Mouse (Mus musculus) spleen, postnatal 4 days (tissue): ENCODE measurements around the gene Tmem256.
"Not testable (repeated sequence)": the region's sequence is repeated elsewhere in the genome, so short reads cannot be mapped to it uniquely, and the experiment has no call there.

ENCODE experiments used
- DNase-seq, 2 experiments: peaks; one replicate each; pipeline ENCODE4 v3.0.0; 2022; ENCODE audit warnings: low spot score in 2 of 2

Tmem256 gene

DNA sequence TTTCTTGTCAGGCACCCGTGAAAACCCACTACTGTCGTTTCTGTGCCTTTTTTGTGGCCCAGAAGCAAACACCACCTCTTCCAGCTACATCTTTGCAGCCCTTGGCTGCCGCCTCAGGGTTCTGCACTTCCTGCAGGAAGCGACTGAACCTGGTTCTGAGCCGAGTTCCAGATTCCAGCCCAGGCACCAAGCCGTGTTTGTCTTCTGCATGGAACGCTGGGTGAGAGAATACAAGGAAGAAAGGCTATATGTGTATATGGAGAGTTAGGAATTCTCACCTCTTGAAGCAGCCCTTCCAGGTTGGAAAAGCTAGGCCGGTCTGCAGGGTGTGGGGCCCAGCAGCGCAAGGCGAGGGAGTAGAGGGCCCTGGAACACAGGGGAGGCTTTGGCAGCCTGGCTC, 16.4 kb downstream of the Tmem256 start:
- DNase-seq: peak in 1 of 2 experiments; percentile 72

DNA sequence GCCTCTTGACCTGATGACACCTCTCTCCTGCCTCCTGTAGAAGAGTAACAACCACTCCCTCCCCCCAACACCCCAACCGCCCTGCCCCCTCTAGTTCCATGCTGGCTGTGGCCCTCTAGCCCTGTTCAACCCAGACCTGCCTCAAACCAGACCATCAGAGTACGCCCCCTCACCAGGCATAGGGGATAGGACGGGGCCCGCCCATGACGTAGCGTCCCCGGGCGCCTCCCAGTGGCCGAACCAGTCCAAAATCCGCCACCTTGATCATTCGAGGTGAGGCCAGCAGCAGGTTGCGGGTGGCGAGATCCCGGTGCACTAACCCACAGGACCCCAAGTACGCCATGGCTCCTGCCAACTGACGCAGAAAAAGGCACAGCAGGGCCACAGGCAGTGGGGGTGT, 17.0 kb downstream of the Tmem256 start:
- DNase-seq: peak; percentile 79 to 90

DNA sequence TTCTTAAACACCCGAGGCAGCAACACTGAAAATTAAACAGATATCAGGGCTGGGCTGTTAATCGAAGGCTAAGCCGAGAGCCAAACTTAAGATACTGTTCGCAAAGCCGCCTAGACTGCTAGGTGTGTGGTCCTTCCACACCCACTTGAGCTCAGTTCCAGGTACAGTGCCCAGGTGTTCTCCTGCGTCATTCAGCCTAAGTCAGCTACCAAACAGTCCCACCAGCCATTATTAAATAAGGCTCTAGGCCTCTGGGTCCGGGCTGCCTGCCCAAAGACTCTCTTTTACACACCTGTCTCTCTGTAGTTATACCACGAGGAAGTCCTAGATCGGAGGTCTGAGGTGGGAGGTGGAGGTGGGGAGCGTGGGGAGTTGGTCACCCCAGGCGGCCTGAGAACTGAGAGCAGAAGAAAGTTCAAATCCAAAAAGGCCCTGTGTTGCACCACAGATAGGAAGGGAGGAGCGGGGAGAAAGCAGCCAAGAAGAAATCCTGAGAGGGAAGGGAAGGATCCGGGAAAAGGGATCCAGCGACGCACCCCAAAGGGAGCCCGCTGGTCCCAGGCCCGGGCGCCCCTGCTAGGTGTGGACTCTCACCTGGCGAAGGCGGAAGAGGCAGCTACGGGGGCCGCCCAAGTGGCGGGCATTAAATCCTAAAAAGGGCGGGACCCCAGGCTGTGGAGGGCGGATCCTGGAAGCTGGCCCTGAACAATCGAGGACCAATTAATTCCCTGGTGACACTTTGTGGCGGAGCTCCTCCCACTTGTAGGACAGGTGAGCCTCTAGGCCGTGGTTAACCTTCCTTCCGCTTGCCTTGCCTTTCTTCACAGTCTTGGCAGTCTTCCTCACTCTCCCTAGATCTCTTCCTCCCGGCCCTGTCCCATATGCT, 20.0 kb downstream of the Tmem256 start, which contains the start of gene Tnk1:
Gene Tnk1, minus strand, starts transcription at position 618 of the 886 bp plus-strand sequence.
- DNase-seq: no peak

DNA sequence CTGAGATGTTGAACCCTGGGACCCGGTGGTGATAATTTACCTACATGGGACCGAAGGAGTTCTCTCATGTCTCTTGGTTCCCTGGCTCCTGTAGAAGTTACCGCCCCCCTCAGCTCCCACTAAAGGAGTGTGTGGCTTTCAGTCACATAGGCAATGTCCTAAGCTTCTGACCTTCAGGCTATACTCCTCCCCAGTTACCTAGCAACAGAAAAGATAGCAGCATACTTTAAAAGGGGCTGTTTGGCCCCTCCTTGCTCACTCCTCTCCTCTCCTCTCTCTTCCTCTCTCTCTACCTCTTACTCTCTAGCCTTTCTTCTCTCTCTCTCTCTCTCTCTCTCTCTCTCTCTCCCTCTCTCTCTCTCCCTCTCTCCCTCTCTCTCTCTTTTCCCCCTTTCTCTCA, 25.4 kb downstream of the Tmem256 start:
- DNase-seq: not testable (repeated sequence)

DNA sequence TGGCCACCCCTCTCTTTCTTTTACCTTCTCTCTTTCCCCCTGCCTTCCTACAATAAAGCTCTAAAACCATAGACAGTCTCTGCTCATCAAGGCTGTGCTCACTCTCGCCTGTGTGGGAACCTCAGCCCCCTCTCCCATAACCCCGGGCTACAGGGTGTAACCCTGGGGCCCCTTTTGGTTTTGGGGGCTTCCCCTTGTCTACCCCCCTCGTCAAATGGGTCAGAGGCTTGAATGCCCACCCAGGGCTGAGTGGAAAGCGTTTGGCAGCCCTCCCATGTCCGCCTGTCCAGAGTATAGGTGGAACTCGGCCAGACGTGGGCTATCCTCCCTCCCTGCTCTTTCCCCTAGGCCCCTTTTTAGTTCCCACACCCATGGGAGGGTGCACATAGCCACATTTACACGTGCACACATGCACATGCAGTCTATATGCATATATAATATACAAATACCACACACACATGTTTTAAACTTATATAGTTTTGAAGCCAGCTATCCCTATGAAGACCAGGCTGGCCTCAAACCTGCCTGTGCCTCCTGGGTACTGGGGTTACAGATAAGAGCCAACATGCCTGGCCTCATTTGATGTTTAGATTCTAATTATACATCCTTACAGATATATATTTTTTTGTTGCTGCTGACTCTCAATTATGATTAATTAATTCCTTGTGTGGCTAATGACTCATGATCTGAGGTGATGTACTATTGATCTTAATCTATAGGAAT, 26.0 kb downstream of the Tmem256 start:
- no peak for DNase-seq

DNA sequence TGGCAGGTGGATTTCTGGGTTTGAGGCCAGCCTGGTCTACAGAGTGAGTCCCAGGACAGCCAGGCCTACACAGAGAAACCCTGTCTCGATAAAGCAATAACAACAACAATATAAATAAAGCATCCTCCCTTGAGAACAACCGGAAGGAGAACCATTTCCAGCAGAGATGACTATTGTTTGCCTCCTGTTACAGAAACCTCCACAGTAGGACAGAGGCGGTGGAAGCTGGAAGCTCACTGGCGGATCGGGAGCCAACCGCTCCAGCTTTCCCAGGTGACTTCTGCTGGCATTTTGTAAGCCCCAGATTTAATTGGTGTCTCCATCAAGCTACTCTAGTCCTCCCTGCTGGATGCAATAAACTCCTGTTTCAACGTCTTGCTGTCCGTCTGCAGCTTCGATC, 27.2 kb downstream of the Tmem256 start:
- DNase-seq: no peak

DNA sequence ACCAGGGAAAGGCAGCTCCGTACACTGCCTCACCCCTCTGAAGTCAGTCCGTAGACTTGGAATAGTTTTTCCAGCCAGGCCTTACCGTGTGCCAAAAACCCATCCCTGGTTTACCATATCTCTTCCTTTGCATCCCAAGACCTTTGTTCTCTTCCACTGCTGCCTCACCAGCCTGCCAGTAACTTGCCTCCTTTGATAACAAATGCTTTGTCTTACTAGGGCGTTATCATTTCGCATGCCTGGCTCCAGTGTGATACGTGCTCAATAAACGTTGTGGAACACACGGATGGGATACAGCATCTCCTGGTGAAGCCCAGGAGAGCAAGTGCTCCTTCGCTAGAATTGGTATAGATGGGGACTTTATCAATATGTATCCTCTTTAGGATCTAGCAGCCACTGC, 29.0 kb downstream of the Tmem256 start:
- DNase-seq: no peak

DNA sequence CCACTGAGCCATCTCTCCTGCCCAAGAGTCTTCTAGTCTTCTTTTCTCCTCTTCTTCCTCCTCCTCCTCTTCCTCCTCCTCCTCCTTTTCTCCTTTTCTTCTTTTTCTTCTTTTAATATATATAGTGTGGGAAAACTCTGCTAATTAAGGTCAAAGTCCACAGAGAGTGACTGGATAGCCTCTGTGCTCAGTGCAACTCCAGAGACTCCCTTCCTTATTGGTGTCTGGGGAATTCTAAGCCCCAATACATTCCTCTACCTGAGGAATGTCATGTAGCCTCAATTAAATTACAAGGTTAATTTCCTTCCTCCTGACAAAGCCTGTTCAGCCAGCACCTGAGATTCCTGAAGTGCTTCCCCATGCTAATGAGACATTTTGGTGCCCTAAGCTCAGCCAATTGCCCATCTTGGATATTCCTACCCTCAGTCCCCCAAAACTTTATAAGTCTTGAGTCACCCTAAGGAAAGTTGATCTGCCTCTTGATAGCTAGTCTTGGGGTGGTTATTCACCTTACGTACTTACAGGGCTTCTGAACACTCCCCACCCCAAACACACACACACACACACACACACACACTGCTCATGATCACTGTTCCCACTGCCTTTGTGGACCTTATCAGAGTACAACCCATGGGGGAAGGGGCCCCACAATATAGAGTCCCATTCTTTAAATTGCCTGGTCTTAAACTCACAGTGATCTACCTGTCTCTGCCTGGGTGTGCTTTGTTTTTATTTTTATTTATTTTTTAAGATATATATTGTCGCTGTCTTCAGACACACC, 32.2 kb downstream of the Tmem256 start:
- DNase-seq: no peak

DNA sequence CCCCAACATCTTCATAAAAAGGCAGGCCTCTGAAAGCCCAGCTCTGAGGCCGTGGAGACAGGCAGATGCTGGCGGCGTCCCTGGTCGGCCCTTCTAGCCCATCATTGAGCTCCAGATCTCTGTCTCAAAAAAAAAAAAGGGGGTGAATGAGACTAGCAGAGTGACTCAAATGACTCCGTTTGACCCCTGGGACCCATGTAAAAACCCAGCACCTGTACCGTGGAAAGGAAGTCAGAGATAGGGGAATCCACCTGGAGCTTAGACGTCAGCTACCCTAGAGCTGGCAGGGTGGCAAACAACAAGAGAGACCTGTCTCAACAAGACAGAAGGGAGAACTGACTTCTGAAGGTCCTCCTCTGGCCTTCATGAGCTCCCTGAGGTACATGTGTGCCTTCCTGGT, 33.5 kb downstream of the Tmem256 start:
- no peak for DNase-seq

DNA sequence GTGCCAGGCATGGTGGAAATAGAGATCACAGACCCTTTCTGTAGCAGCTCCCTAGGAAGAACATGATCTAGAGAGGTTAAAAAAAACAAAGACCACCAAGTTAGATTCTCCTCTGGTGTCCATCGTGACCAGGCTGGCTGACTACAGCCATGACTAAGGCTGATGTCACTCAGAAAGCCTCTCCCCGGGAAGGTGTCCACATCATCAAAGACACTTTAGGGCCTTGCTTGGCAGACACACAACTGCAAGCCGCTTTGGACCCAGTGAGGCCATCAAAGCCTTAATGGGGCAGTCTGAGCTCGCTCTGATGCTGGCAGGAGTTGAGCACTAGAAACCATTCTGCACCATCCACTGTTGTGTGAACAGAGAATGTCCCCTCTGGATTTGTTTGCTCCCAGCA, 34.1 kb downstream of the Tmem256 start:
- DNase-seq: no peak

DNA sequence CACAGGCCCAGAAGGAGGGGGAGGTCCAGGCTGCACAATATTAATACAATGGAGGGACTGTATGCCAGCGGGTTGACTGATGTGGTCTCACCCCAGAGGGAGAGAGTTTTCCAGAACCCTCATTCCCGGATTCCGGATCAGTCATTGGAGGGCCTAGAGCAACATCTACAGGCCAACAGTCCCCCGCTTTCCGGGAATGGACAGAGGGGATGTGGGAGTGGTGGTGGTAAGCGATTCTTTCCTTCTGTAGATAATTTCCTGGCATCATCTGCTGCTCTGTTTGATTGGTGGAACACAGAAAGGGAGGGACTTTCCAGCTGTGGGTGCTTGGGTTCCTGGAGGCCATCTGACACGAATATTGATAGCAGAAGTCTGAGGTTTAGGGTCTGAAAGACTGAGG, 37.9 kb downstream of the Tmem256 start:
- DNase-seq: no peak

DNA sequence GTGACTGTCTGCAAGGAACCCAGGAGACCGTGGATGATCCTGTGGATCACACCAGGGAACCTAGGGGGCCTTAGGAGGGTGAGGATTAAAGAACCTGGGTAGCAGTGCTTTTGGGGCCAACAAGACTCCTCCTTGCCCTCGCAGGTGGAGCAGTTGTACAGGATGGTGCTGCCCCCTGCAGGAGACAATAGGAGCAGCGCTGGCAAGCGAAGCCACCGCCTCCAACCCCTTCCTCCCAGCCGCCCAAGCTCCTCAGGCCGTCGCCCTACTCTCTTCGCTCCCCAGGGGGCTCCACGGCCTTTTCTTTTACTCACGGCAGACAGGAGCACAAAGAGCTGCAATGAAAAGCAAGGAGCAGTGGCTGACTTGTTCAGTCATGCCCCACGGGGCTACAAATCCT, 38.6 kb downstream of the Tmem256 start:
- DNase-seq: peak; percentile 90 to 97

DNA sequence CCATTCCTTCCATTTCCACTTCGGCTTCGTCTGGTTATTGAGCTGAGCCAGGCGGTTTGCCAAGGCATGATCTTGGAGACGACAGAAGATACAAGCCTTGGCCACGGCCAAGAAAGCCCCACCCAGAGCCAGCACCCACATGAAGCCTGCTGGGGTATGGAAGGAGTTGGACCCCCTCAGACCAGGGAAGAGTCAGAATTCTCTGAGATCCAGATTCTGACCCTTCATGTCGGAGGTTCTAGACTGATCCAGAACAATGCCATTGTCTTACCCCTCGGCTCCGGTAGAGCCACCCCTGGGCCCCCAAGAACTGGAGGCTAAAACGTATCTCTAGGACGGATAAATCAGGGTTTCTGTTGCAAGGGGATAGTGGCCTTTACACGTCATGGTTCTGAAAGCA, 39.6 kb downstream of the Tmem256 start, which contains the start of gene Tmem95:
Gene Tmem95, minus strand, starts transcription at position 141 of the 400 bp plus-strand sequence.
- no peak for DNase-seq

DNA sequence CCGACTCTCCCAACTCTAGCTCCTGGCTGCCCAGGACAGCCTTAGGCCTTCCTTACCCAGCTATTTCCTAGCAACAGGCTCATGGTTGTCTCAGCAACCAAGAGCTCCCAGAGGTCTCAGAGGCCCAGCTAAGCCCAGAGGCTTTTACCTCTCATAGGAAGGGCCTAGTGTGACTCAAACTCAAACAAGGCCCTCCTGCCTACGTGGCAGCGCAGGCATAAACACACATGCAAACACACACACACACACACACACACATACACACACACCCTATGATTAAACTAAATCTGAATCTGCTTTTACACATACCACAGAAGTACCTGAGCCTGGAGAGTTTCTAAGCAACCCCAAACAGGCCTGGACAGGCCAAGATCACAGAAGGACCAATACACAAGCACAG, 40.1 kb downstream of the Tmem256 start:
- no peak for DNase-seq

DNA sequence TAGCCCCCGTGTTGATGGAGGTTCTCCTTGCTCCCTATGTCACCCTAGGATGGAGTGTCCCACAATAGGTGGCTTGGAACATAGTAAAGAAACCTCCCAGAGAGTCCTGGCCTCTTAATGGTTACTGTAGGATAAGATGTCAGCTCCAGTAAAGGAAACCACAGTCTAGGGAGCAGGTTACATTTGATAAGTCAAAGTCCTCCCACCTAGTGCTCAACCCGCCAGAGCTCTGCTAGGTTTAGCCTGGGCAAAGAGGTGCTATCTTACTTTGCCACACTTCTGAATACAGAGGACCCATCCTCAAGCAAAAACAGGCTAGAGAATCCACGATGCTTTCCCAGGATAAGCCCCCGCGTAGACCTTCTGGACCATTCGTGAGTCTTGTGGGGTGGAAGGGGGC, 40.6 kb downstream of the Tmem256 start:
- no peak for DNase-seq

DNA sequence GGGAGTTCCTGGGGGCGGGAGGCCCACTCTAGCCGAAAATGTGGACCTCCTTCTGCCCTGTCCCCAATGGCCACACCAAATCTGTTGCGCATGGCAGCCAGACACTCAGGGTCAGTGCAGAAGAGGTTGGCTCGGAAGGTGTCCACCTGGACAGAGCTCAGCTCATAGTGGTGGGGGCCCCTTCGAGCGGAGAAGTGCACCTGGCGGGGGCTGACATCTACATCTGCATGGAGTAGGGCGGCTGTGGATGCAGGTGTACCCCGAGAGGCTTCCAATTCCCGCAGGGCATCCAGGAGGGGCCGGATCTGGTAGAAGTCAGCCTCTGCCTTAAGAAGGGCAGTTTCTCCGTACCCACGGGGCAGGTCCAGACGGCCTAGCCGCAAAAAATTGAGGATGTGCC, 41.4 kb downstream of the Tmem256 start:
- DNase-seq: no peak

DNA sequence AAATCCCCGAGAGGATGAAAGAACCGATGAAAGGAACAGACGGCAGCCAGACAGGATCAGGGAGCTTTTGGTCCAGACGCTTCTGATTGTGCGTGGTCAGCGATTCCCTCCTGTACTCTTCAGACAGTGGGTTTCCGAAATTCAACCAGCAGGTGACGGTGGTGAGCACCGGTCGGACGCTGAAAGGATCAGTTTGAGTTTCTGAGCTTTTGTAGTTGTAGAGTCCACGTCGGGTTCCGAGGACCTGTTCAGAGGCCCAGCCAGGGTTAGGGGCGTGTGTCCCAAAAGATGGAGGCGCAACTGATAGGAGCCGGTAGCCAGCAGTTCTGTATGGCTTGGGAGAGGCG, 42.2 kb downstream of the Tmem256 start:
- DNase-seq: peak; percentile 77 to 86

DNA sequence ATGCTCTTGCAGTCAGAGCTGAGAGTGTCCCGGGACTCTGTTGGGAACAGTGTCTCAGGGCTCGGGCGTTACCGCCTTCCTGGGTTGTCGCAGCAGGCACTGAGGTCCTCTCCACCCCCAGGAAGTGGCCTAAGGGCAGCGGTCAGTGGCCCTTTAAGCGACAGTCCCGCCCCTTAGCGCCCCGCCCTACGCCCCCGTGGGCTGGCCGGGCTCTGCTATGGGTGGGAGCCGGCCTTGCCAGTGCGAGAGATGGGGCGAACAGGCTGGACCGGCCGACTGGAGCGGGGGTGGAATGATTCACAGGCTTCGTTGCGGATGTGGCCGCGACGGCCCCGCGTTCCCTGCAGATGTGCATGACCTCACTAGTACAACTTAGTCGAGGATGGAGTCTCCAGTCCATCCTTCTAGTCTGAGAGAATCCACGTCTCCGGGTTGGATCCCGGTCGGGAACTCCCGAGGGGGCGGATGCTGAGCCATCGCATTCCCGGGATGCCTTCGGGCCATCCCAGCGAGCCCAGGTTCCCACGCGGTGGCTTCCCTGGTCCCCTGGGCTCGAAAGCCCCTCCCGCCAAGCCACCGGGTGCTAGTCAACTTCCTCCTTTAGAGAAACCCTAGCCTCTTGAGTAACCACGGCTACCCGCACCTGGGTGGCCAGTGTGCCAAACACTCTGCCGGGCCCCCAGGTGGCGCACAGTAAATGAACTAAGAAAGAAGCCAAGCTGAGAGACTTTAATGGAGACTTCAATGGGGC, 42.7 kb downstream of the Tmem256 start, which contains the start of gene Kctd11:
Gene Kctd11, minus strand, starts transcription at position 554 of the 751 bp plus-strand sequence.
- peak; percentile 81 to 87 for DNase-seq

DNA sequence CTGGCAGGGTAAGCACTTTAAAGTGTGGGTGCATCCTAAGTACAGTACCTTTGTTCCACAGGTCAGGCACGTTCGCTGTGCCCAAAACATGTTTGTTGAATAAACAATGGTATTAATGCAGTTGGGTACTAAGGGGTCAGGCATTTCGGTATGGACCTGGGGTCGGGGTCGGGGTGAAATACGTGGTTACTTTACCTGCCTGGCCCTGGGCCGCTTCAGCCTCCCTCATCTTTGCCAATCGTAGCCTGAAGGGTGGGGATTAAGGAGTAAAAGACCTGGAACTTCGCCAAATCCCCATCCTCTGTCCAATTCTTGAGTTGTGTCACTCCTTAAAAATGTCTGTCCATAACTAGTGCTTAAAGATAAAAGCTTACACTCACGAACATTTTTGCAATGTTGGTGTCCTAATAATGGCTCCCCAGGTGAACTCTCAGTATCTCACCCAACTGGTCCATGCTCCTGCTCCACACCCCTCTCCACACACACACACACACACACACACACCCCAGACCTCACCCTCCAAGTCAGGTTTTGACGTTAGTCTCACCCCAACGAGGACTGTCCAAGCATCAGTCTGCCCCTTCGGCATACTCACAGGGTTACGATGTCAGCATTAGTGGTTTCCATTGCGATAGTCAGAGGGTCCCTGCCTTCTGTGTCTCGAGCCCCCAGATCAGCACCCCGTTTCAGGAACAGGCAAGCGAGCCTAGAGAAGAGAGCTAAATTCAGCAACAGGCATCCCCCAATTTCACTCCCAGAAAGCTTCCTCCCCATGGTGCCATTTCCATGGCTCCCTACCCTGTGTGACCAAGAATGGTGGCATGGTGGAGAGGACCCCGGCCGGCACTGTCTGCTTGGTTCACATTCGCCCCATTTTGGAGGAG, 43.7 kb downstream of the Tmem256 start:
- no peak for DNase-seq

DNA sequence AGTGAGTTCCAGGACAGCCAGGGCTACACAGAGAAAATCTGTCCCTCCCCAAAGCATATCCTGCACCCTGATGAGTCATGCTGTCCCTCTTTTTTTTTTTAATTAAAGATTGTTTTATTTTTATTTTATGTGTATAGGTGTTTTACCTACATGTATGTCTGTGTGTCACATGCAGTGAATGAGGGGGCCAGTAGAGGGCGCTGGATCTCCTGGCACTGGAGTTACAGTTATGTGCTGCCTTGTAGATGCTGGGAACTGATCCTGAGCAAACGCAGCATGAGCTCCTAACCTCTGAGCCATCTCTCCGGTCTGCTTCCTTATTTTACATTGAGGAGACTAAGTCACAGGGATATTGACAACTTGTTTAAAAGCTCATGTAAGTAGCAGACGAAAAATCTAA, 44.8 kb downstream of the Tmem256 start:
- DNase-seq: peak; percentile 71 to 86
